Comparison of ENCODE assay signal across 10 mouse cellular contexts in the genomic region with DNA sequence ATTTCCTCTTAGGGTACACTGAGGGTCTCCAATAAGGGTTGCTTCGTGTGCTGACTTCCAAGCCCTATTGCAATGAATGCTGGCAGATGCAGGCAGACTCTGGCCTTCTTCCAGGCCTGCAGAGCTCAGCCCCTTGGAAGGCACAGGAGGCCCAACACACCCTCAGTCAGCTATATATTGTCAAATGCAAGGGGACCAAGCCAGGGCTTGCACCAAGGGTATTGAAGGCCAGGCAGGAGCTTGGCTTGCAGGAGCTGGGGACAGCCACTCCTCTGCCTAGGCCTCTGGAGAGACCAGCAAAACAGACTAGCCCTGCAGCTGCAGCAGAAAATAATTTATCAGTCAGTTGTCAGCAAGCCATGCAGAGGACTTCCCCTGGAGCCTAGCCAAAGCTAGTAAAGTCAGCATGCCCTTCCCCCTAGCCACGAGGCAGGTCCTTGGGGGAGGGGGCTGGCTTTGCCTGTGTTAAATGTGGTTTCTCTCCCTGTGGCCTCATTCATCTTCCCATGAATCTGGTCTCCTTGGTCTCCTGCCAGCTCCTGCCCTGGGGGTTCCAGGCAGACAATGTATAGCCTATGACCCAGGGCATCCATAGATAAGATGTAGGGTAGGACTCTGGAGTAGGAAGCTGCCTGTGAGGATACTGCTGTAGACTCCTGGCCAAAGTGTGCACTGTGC. TPM values are rescaled to one million over a fixed set of nuclear protein-coding genes. Genes with fewer than 3 reads are reported as not detected.
A peak's percentile ranks its signal among the peaks of the same experiment; 100 is the strongest.
DNase-seq lines count a peak whose midpoint lies in the region; ATAC-seq and TF ChIP-seq lines count a peak whose summit lies in the region.
"Had no signal": no experiment of that assay in that cellular context is flagged by ENCODE, and none has a peak within 500 bp of the region (broad histone marks: within the 10 kb centered on the region; RNA-seq: fewer than 3 reads in every experiment).

No protein-coding gene starts in this region.

- H3K27me3 ChIP-seq in hindbrain, embryonic 10.5 days (ENCODE audit: insufficient read depth, poor library complexity, severe bottlenecking), result no peaks in the 10 kb centered on the region
- H3K27me3 ChIP-seq in midbrain, postnatal 0 days (ENCODE audit: insufficient read depth, low read length), result no peaks in the 10 kb centered on the region

- H3K9me3 ChIP-seq in hindbrain, embryonic 10.5 days, result no peaks in the 10 kb centered on the region
- H3K9me3 ChIP-seq in midbrain, postnatal 0 days (ENCODE audit: low read length), result no peaks in the 10 kb centered on the region

- H3K36me3 ChIP-seq in hindbrain, embryonic 10.5 days, result no peaks in the 10 kb centered on the region
- 0 out of 2 replicates have a peak, but pooled peaks cover 4% of the 10 kb centered on the region for H3K36me3 ChIP-seq in midbrain, postnatal 0 days (ENCODE audit: insufficient read depth, low read length)

- H3K4me2 ChIP-seq in midbrain, postnatal 0 days (ENCODE audit: low read depth, low read length, poor library complexity, severe bottlenecking), result no peak overlapping the region

- peak; percentile 8 for DNase-seq in adrenal gland, adult 2 months
- no peak for DNase-seq in adrenal gland, adult 18-20 months (ENCODE audit: low spot score in 2 of 2)
- peak; percentile 50 for DNase-seq in kidney, postnatal 10 days
- no peak for DNase-seq in kidney, adult 8-10 months
- peak; percentile 33 for DNase-seq in hindbrain, embryonic 10.5 days (ENCODE audit: low spot score)
- peak; percentile 66 for DNase-seq in midbrain, postnatal 0 days (ENCODE audit: low spot score)
- DNase-seq in urinary bladder, adult 18-20 months (ENCODE audit: low spot score in 2 of 2), result no peak
- DNase-seq: adrenal gland, postnatal 25 days had no signal

- H3K4me3 ChIP-seq in hindbrain, embryonic 10.5 days, result no peak overlapping the region
- no peak overlapping the region for H3K4me3 ChIP-seq in midbrain, postnatal 0 days (ENCODE audit: low read depth, low read length)

- no peak for TF ChIP-seq CTCF in midbrain, postnatal 0 days (IDR thresholded peaks at IDR 0.05)

- H3K9ac ChIP-seq in midbrain, postnatal 0 days (replicated peaks; ENCODE audit: low read length, poor library complexity, severe bottlenecking), result no peak overlapping the region

- H3K4me1 ChIP-seq in hindbrain, embryonic 10.5 days (replicated peaks), result peaks cover 63% of the 10 kb centered on the region
- peaks cover 7% of the 10 kb centered on the region; the same call in 1 of the 2 replicates for H3K4me1 ChIP-seq in midbrain, postnatal 0 days (ENCODE audit: insufficient read depth, low read length)

- no peak for ATAC-seq in midbrain, postnatal 0 days (ENCODE audit: low FRiP score)
- ATAC-seq in inflammation-experienced regulatory T-cells, adult 6 months, result no peak

- peak overlapping the region; percentile 73 for H3K27ac ChIP-seq in hindbrain, embryonic 10.5 days
- no peak overlapping the region for H3K27ac ChIP-seq in midbrain, postnatal 0 days (ENCODE audit: low read depth, low read length)
- H3K27ac ChIP-seq: macrophage had no signal

- WGBS in hindbrain, embryonic 10.5 days, result 50% methylated on average over 2 of the region's 2 CpGs
- 30% methylated on average over 2 of the region's 2 CpGs for WGBS in midbrain, postnatal 0 days

RNA-seq across cellular contexts. Expression of gene Crmp1, which starts 43.6 kb away (rescaled TPM):
- 1 to 10 TPM; 7.2 to 9.7 TPM for total RNA-seq in adrenal gland, adult 2 months (2021)
- polyA plus RNA-seq in adrenal gland, adult 2 months (2012; rRNA removed), result 8.7 and 9.9 TPM in 2 replicates
- total RNA-seq in adrenal gland, adult 18-20 months (2021), result 10 to 100 TPM in 1 of 2 experiments, 1 to 10 TPM in 1; 8.2 to 10.5 TPM
- polyA plus RNA-seq in hindbrain, embryonic 10.5 days (2016; fragmentation: Nextera tagmentation; extraction: Ambion mirVana), result 178 and 407 TPM in 2 replicates
- 954 and 1,050 TPM in 2 replicates for total RNA-seq in midbrain, postnatal 0 days (2014; rRNA removed)
- polyA plus RNA-seq in midbrain, postnatal 0 days (2015; fragmentation: Nextera tagmentation; extraction: Ambion mirVana), result 851 and 872 TPM in 2 replicates
- polyA plus RNA-seq in inflammation-experienced regulatory T-cells, adult 6 months (2017; shearing (Covaris generic)), result 10 to 100 TPM in 2 of 3 experiments, 1 to 10 TPM in 1; 9.3 to 31.3 (median 12.3) TPM
- polyA plus RNA-seq: macrophage had no signal

Comparison
In these comparisons a context has a peak if more than half of its experiments do, and no peak if none do; other contexts are left out.
1. DNase-seq: peak in adrenal gland, adult 2 months (single experiment), kidney, postnatal 10 days (single experiment), hindbrain, embryonic 10.5 days (single experiment) and midbrain, postnatal 0 days (single experiment); none in adrenal gland, adult 18-20 months (0 of 2), kidney, adult 8-10 months (0 of 2) and urinary bladder, adult 18-20 months (0 of 2).